Mouse (Mus musculus) spleen, postnatal 10 days (tissue): ENCODE results near the gene Mapk8.
A peak's percentile ranks its signal among the peaks of the same experiment; 100 is the strongest.
"Not testable (repeated sequence)": the region's sequence is repeated elsewhere in the genome, so short reads cannot be mapped to it uniquely, and the experiment has no call there.

Source experiments
- DNase-seq, 2 experiments: peaks; one replicate each; pipeline ENCODE4 v3.0.0; 2021 to 2022; ENCODE audit warnings: low spot score in 2 of 2

Gene Mapk8

GRCm38 (mm10) chr14:33447027-33447569 lies at the start of gene Mapk8:
Gene Mapk8 (minus strand): TSS chr14:33447158.
- DNase-seq: peak; percentile 97 to 99

- DNase-seq: no peak
These were observed 48.3 kb upstream of the Mapk8 start for GRCm38 (mm10) chr14:33495226-33495625.

GRCm38 (mm10) chr14:33487805-33488550 lies 41.0 kb upstream of the Mapk8 start:
- DNase-seq: no peak

GRCm38 (mm10) chr14:33481991-33482390 lies 35.0 kb upstream of the Mapk8 start:
- DNase-seq: no peak

GRCm38 (mm10) chr14:33476094-33476760 lies 29.3 kb upstream of the Mapk8 start:
- no peak for DNase-seq

GRCm38 (mm10) chr14:33474461-33474860 lies 27.5 kb upstream of the Mapk8 start:
- DNase-seq: no peak

- no peak for DNase-seq
These were observed 24.4 kb upstream of the Mapk8 start, which contains the start of gene Frmpd2 for GRCm38 (mm10) chr14:33471331-33471730. Gene Frmpd2 (plus strand): TSS chr14:33471696.

- no peak for DNase-seq
These were observed 20.8 kb upstream of the Mapk8 start for GRCm38 (mm10) chr14:33467766-33468165.

- no peak for DNase-seq
These were observed 16.7 kb upstream of the Mapk8 start for GRCm38 (mm10) chr14:33463658-33464057.

- no peak for DNase-seq
These were observed 3.4 kb upstream of the Mapk8 start for GRCm38 (mm10) chr14:33450331-33450730.

GRCm38 (mm10) chr14:33449296-33449840 lies 2.4 kb upstream of the Mapk8 start:
- DNase-seq: no peak

GRCm38 (mm10) chr14:33448276-33448675 lies 1.3 kb upstream of the Mapk8 start:
- DNase-seq: no peak

GRCm38 (mm10) chr14:33446561-33447023 lies 366 bp downstream of the Mapk8 start:
- DNase-seq: peak in 1 of 2 experiments; percentile 55

GRCm38 (mm10) chr14:33445962-33446361 lies 996 bp downstream of the Mapk8 start:
- DNase-seq: no peak

- no peak for DNase-seq
These were observed 3.2 kb downstream of the Mapk8 start for GRCm38 (mm10) chr14:33443780-33444179.

- not testable (repeated sequence) for DNase-seq
These were observed 14.5 kb downstream of the Mapk8 start for GRCm38 (mm10) chr14:33432485-33432884.

- DNase-seq: no peak
These were observed 22.8 kb downstream of the Mapk8 start for GRCm38 (mm10) chr14:33424124-33424523.

- DNase-seq: no peak
These were observed 24.0 kb downstream of the Mapk8 start for GRCm38 (mm10) chr14:33423003-33423402.

- DNase-seq: no peak
These were observed 28.5 kb downstream of the Mapk8 start for GRCm38 (mm10) chr14:33418311-33418909.

GRCm38 (mm10) chr14:33415746-33416145 lies 31.2 kb downstream of the Mapk8 start:
- no peak for DNase-seq

- DNase-seq: peak in 1 of 2 experiments; percentile 38
These were observed 44.6 kb downstream of the Mapk8 start for GRCm38 (mm10) chr14:33402331-33402730.

- no peak for DNase-seq
These were observed 46.9 kb downstream of the Mapk8 start for GRCm38 (mm10) chr14:33400019-33400418.
